Mouse (Mus musculus) heart, embryonic 15.5 days (tissue): ENCODE data around the gene Sult4a1. TPM values are rescaled to one million over a fixed set of nuclear protein-coding genes. Genes with fewer than 3 reads are reported as not detected.
A peak's percentile ranks its signal among the peaks of the same experiment; 100 is the strongest.

Experiments
- ATAC-seq: fragments of 200-750 bp; cut with Nextera tagmentation; replicated peaks from 2 replicates; pipeline ENCODE4 v1.8.0; 2017; ENCODE audit warnings: low read depth, moderate TSS enrichment; ENCODE audit not compliant: insufficient number of reproducible peaks, insufficient read depth, low FRiP score
- H3K27ac ChIP-seq: fragments of 300-500 bp; sonication (generic); 2 replicates; pipeline ENCODE4 v1.5.1; 2015; ENCODE audit warnings: mild to moderate bottlenecking, inconsistent platforms
- H3K27me3 ChIP-seq: fragments of 300-500 bp; sonication (generic); 2 replicates; pipeline ENCODE4 v1.6.1; 2015; ENCODE audit warnings: inconsistent platforms
- H3K36me3 ChIP-seq: fragments of 300-500 bp; sonication (generic); 2 replicates; pipeline ENCODE4 v1.6.1; 2015; ENCODE audit warnings: mild to moderate bottlenecking, inconsistent platforms
- H3K4me1 ChIP-seq: fragments of 300-500 bp; sonication (generic); replicated peaks from 2 replicates; pipeline ENCODE4 v1.6.1; 2015; ENCODE audit warnings: inconsistent platforms
- H3K4me2 ChIP-seq: fragments of 300-500 bp; sonication (generic); 2 replicates; pipeline ENCODE4 v1.6.1; 2015; ENCODE audit warnings: inconsistent platforms, mild to moderate bottlenecking, moderate library complexity
- H3K4me3 ChIP-seq: fragments of 300-500 bp; sonication (generic); 2 replicates; pipeline ENCODE4 v1.5.1; 2015; ENCODE audit warnings: mild to moderate bottlenecking, inconsistent platforms
- H3K9ac ChIP-seq: fragments of 300-500 bp; sonication (generic); 2 replicates; pipeline ENCODE4 v1.6.1; 2015; ENCODE audit warnings: mild to moderate bottlenecking, inconsistent platforms
- H3K9me3 ChIP-seq: fragments of 300-500 bp; sonication (generic); replicated peaks from 2 replicates; pipeline ENCODE4 v1.6.1; 2016; ENCODE audit warnings: inconsistent platforms
- WGBS: fragments of 180-500 bp; shearing (Covaris S2); methylation state at CpG from one replicate; pipeline ENCODE4 v1.1.7; 2015; ENCODE audit warnings: mixed read lengths; 5-methylcytosine and 5-hydroxymethylcytosine counted together
- polyA plus RNA-seq: library from polyadenylated mRNA; unstranded; fragments of >200 nt; fragmentation: Nextera tagmentation; extraction: Ambion mirVana; gene quantifications from 2 replicates; pipeline ENCODE4 v1.2.1, GENCODE M21; 2015

Gene Sult4a1
- polyA plus RNA-seq, result 0.52 and 1.3 TPM in 2 replicates

- Histone ChIP-seq H3K36me3 (no peaks in the 10 kb centered on the region), H3K27me3 (peaks cover 76% of the 10 kb centered on the region), H3K4me1 (peaks cover 8% of the 10 kb centered on the region), H3K27ac (no peak within 1 kb of the TSS), H3K4me3 (peak within 1 kb of the TSS; percentile 49), H3K9ac (no peak within 1 kb of the TSS), H3K4me2 (peak within 1 kb of the TSS; percentile 81), H3K9me3 (no peaks in the 10 kb centered on the region)
- WGBS, result 2% methylated on average over 76 of the region's 77 CpGs
- no peak for ATAC-seq
These were observed at the start of gene Sult4a1 for GRCm38 (mm10) chr15:84105105-84105923. Gene Sult4a1 (minus strand): TSS chr15:84105754.

- Histone ChIP-seq H3K27ac (no peak overlapping the region), H3K36me3 (no peaks in the 10 kb centered on the region), H3K27me3 (no peaks in the 10 kb centered on the region), H3K9ac (no peak overlapping the region), H3K9me3 (no peaks in the 10 kb centered on the region), H3K4me1 (no peaks in the 10 kb centered on the region), H3K4me2 (no peak overlapping the region), H3K4me3 (no peak overlapping the region)
- ATAC-seq, result no peak
- 54% methylated on average over 5 of the region's 5 CpGs for WGBS
These were observed 35.4 kb upstream of the Sult4a1 start for GRCm38 (mm10) chr15:84140929-84141328.

DNA sequence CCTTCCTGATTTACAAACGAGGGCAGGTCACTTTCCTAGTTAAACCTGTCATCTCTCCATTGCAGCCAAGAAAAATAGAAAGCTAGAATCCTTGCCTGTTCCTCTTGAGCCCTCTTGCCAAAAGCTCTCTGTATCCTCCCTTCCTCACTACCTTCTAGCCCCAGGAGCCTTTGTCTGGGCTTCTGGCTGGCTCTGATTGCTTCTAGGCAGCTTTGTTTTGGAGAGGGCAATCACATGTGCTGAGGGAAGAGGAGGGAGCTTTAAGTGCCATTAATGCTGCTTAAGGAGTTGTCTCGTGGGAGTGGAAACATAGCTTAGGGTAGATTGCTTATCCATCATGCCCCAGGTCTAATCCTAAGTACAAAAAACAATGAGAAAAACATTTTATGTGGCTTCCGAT, 34.6 kb upstream of the Sult4a1 start:
- 40% methylated on average over 3 of the region's 3 CpGs for WGBS
- ATAC-seq, result no peak
- Histone ChIP-seq H3K36me3 (no peaks in the 10 kb centered on the region), H3K4me3 (no peak overlapping the region), H3K4me1 (no peaks in the 10 kb centered on the region), H3K9ac (no peak overlapping the region), H3K4me2 (no peak overlapping the region), H3K27me3 (no peaks in the 10 kb centered on the region), H3K27ac (no peak overlapping the region), H3K9me3 (no peaks in the 10 kb centered on the region)

- no peak for ATAC-seq
- H3K27ac ChIP-seq, result no peak overlapping the region
- no peaks in the 10 kb centered on the region for H3K27me3 ChIP-seq
- no peak overlapping the region for H3K4me2 ChIP-seq
- H3K4me1 ChIP-seq, result no peaks in the 10 kb centered on the region
- H3K4me3 ChIP-seq, result no peak overlapping the region
- no peak overlapping the region for H3K9ac ChIP-seq
- H3K9me3 ChIP-seq, result no peaks in the 10 kb centered on the region
- WGBS, result 79% methylated on average over 5 of the region's 5 CpGs
- no peaks in the 10 kb centered on the region for H3K36me3 ChIP-seq
These were observed 34.0 kb upstream of the Sult4a1 start for GRCm38 (mm10) chr15:84139592-84140005.

- Histone ChIP-seq H3K27ac (no peak overlapping the region), H3K4me2 (no peak overlapping the region), H3K9me3 (no peaks in the 10 kb centered on the region), H3K4me3 (no peak overlapping the region), H3K27me3 (no peaks in the 10 kb centered on the region), H3K36me3 (no peaks in the 10 kb centered on the region), H3K9ac (no peak overlapping the region), H3K4me1 (peaks cover 11% of the 10 kb centered on the region)
- no peak for ATAC-seq
- 39% methylated on average over 12 of the region's 12 CpGs for WGBS
These were observed 31.2 kb upstream of the Sult4a1 start for GRCm38 (mm10) chr15:84136473-84137415.

GRCm38 (mm10) chr15:84135472-84135871, 29.9 kb upstream of the Sult4a1 start:
- no peaks in the 10 kb centered on the region for H3K9me3 ChIP-seq
- H3K4me3 ChIP-seq, result no peak overlapping the region
- H3K27me3 ChIP-seq, result no peaks in the 10 kb centered on the region
- H3K27ac ChIP-seq, result no peak overlapping the region
- no peak for ATAC-seq
- H3K36me3 ChIP-seq, result no peaks in the 10 kb centered on the region
- no peak overlapping the region for H3K9ac ChIP-seq
- no peak overlapping the region for H3K4me2 ChIP-seq
- peaks cover 18% of the 10 kb centered on the region for H3K4me1 ChIP-seq
- 86% methylated on average over 5 of the region's 5 CpGs for WGBS

GRCm38 (mm10) chr15:84133440-84133839, 27.9 kb upstream of the Sult4a1 start:
- Histone ChIP-seq H3K9me3 (no peaks in the 10 kb centered on the region), H3K9ac (no peak overlapping the region), H3K27ac (peak overlapping the region; percentile 4; the same call in 1 of the 2 replicates), H3K27me3 (no peaks in the 10 kb centered on the region), H3K4me1 (peaks cover 18% of the 10 kb centered on the region), H3K36me3 (no peaks in the 10 kb centered on the region), H3K4me3 (no peak overlapping the region), H3K4me2 (no peak overlapping the region)
- ATAC-seq, result no peak
- 49% methylated on average over 4 of the region's 4 CpGs for WGBS

DNA sequence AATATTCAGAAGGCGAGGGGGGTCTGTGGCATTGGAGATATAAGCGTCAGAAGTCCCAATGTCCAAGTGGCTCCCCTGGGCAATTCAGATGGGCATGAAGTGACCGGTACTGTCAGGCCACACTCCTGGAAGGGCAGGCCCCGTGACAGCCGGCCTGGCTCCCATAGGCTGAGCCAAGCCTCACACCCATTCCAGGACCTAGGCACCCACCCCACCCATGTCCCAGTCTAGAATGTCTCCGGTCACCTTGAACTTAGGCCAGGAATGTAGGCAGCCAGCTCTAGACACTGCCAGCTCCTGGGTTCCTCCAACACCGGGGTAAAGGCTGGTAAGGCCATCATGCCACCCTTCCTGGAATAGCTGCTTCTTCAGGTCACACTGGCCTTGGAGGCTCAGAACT, 26.4 kb upstream of the Sult4a1 start:
- Histone ChIP-seq H3K27me3 (0 out of 2 replicates have a peak, but pooled peaks cover 1% of the 10 kb centered on the region), H3K9ac (no peak overlapping the region), H3K36me3 (no peaks in the 10 kb centered on the region), H3K4me1 (peaks cover 18% of the 10 kb centered on the region), H3K4me2 (no peak overlapping the region), H3K4me3 (no peak overlapping the region), H3K9me3 (no peaks in the 10 kb centered on the region), H3K27ac (no peak overlapping the region)
- 86% methylated on average over 7 of the region's 7 CpGs for WGBS
- no peak for ATAC-seq

- peak; percentile 27; the same call in 1 of the 2 replicates for ATAC-seq
- 0 out of 2 replicates have a peak, but pooled peaks cover 3% of the 10 kb centered on the region for H3K27me3 ChIP-seq
- peaks cover 18% of the 10 kb centered on the region for H3K4me1 ChIP-seq
- H3K9me3 ChIP-seq, result no peaks in the 10 kb centered on the region
- 42% methylated on average over 16 of the region's 16 CpGs for WGBS
- H3K36me3 ChIP-seq, result no peaks in the 10 kb centered on the region
- H3K9ac ChIP-seq, result no peak overlapping the region
- H3K4me3 ChIP-seq, result peak overlapping the region; percentile 10; the same call in 1 of the 2 replicates
- H3K27ac ChIP-seq, result no peak overlapping the region; the same call in 1 of the 2 replicates
- peak overlapping the region; percentile 34 for H3K4me2 ChIP-seq
These were observed 25.7 kb upstream of the Sult4a1 start for GRCm38 (mm10) chr15:84131096-84131786.

- Histone ChIP-seq H3K9ac (no peak overlapping the region), H3K36me3 (no peaks in the 10 kb centered on the region), H3K4me3 (no peak overlapping the region), H3K4me1 (peaks cover 9% of the 10 kb centered on the region), H3K4me2 (no peak overlapping the region), H3K27ac (no peak overlapping the region), H3K9me3 (no peaks in the 10 kb centered on the region), H3K27me3 (peaks cover 13% of the 10 kb centered on the region; the same call in 1 of the 2 replicates)
- 29% methylated on average over 5 of the region's 5 CpGs for WGBS
- no peak for ATAC-seq
These were observed 21.3 kb upstream of the Sult4a1 start for GRCm38 (mm10) chr15:84126871-84127270.

DNA sequence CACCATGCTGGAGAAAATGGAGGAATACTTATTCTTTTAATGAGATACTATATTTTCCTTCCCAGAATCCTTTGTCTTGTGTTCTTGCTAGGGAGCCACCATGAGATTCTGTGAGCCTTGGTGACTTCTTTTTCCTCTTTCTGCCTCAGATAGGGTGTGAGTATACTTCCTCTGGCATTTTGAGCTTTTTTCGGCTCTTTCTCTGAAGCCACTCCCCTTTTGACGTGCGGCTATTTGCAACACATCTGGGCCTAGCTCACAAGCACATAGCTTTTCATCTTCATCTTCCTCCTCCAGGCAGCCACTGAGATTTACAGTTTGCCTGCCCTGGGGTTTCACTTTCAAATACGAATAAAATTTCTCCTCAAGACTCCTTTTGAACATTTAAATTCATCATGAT, 20.9 kb upstream of the Sult4a1 start:
- WGBS, result 57% methylated on average over 4 of the region's 4 CpGs
- H3K4me1 ChIP-seq, result peaks cover 4% of the 10 kb centered on the region
- no peak overlapping the region for H3K4me2 ChIP-seq
- no peak for ATAC-seq
- H3K9ac ChIP-seq, result no peak overlapping the region
- no peak overlapping the region for H3K27ac ChIP-seq
- no peaks in the 10 kb centered on the region for H3K9me3 ChIP-seq
- no peaks in the 10 kb centered on the region for H3K36me3 ChIP-seq
- H3K4me3 ChIP-seq, result no peak overlapping the region
- H3K27me3 ChIP-seq, result peaks cover 13% of the 10 kb centered on the region; the same call in 1 of the 2 replicates
